Mouse (Mus musculus) cortical plate, adult 2 months (tissue): ENCODE results near the gene Tbc1d2b.

Source experiments
- CTCF ChIP-seq: fragments of 200-500 bp; IDR thresholded peaks from 2 replicates; pipeline ENCODE4 v1.5.1; 2011; ENCODE audit warnings: mild to moderate bottlenecking, control low read depth, low read length; ENCODE audit not compliant: insufficient read depth; ENCODE audit errors: extremely low read depth
- POLR2A ChIP-seq: fragments of 200-500 bp; IDR thresholded peaks from 2 replicates; pipeline ENCODE4 v1.6.1; 2011; ENCODE audit warnings: mild to moderate bottlenecking, low read length, control low read depth; ENCODE audit not compliant: insufficient read depth; ENCODE audit errors: extremely low read depth

- TF ChIP-seq POLR2A (no peak), CTCF (no peak)
Observed at GRCm38 (mm10) chr9:90226742-90227096, 43.9 kb downstream of the Tbc1d2b start.
